Mouse (Mus musculus) liver, postnatal 0 days (tissue): ENCODE measurements around the gene Trim50.

Experiments
- CTCF ChIP-seq: sonication (generic); IDR thresholded peaks from 2 replicates; pipeline ENCODE4 v1.5.1; 2016; ENCODE audit warnings: antibody characterized with exemption, low read depth
- EP300 ChIP-seq: IDR thresholded peaks from 2 replicates; pipeline ENCODE4 v1.6.1; 2016; ENCODE audit warnings: antibody characterized with exemption, low read depth, mild to moderate bottlenecking

- no peak for TF ChIP-seq CTCF
- TF ChIP-seq EP300, result no peak
Observed at GRCm38 (mm10) chr5:135316177-135316576, 36.9 kb upstream of the Trim50 start.
